Mouse (Mus musculus) left cerebral cortex, postnatal 25 days (tissue): ENCODE data around the gene Baz2b. TPM values are rescaled to one million over a fixed set of nuclear protein-coding genes. Genes with fewer than 3 reads are reported as not detected.

Source experiments
- DNase-seq, 2 experiments: peaks; one replicate each; pipeline ENCODE4 v3.0.0; 2022; ENCODE audit warnings: low spot score in 2 of 2, mixed read lengths in 1 of 2
- intact Hi-C: fragments of 180-260 bp; cut with DNase I; formaldehyde crosslinking; loops from one replicate; pipeline ENCODE4 v1.15.1; 2025
- total RNA-seq, 2 experiments: library from RNA; stranded (reverse); gene quantifications; 2 replicates each; pipeline ENCODE4 v1.2.3; 2021

Gene Baz2b
- total RNA-seq, 2 experiments from 2014 or later = 47.5 to 57.5 TPM

- DNase-seq = no peak
- intact Hi-C loops = no loop called here
These were observed 230.0 kb downstream of the Baz2b start for GRCm38 (mm10) chr2:59979488-59980220.

- intact Hi-C loops = no loop called here
- no peak for DNase-seq
These were observed 233.0 kb downstream of the Baz2b start for GRCm38 (mm10) chr2:59976680-59977079.

DNA sequence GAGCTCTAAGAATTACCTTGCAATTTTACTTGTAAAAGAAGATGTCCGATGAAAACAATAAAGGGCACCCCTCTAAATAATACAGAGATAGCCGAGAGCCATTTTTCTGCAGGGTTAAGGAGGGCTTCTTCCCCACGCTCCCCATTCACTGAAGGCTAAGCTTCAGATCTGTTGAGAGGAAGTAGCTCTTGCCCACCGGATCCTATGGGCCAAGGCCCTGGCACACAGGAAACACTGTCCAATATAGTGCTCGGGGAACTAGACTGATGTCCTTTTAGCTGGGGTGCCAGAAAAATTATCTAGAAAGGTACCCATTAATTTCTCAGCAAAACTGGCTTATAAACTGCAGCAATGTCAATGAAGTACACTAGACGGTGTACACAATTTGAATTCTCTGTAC is 233.9 kb downstream of the Baz2b start:
- DNase-seq = no peak
- intact Hi-C loops = no loop called here

- no peak for DNase-seq
- intact Hi-C loops = no loop called here
These were observed 235.7 kb downstream of the Baz2b start for GRCm38 (mm10) chr2:59973962-59974361.

GRCm38 (mm10) chr2:59973104-59973641 is 236.5 kb downstream of the Baz2b start:
- no peak for DNase-seq
- intact Hi-C loops = no loop called here

DNA sequence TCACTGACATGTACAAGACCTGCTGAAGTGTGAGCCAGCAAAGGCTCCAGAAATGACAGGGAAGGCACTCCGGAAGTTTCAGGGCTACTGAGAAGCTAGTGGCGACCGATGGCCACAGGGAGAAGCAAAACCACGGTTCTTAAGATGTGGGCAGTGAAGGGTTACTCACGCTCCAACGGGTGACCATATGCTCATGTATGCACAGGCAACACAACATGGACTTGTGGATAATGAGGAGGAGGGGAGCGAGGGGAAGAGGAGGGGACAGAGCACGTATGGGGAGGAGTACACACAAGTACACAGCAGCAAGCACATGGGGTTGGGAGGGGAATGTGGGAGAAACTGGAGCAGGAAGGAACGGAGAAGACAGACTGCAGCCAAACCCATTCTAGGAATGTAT is 239.1 kb downstream of the Baz2b start:
- intact Hi-C loops = no loop called here
- DNase-seq = no peak

- no peak for DNase-seq
- intact Hi-C loops = no loop called here
These were observed 240.5 kb downstream of the Baz2b start for GRCm38 (mm10) chr2:59969099-59969498.

DNA sequence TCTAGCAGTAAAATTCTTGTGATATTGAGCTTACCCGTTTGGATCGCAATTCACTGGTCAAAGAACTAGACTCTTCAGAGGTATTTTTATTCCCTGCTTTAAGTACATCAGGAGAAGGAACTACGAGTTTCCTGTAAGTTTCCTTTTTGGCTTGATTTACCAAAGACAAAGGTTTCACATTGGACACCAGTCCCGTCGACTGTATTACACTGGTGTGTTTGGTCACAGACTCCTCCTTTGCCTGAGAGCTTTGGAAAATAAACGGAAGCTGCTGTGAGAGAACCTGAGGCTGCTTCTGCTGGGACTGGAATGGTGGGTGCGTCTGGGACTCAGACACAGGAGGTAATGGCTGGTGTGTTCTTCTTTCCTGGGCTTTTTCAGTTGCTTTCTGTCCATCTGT is 241.0 kb downstream of the Baz2b start:
- intact Hi-C loops = no loop called here
- DNase-seq = no peak

GRCm38 (mm10) chr2:59966454-59966853 is 243.2 kb downstream of the Baz2b start:
- no peak for DNase-seq
- intact Hi-C loops = no loop called here

DNA sequence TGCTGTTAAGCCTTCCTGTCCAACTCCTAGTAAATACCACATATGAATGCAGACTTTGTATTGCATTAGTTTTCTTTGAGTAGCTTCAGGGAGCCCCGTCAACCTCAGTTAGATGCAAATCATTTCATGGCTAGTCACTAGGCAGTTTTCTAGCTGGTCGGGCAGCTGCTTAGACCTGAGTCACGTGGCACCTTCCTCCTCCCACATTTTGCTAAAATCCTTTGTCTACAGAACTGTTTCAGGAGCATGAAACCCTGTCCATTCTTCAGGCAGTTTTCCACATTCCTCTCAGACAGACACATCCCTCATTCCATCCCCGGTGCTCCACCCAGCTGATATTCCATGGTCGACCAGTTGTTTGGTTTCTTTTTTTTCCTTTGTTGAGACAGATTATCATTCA is 246.6 kb downstream of the Baz2b start:
- intact Hi-C loops = no loop called here
- DNase-seq = no peak

- intact Hi-C loops = no loop called here
- no peak for DNase-seq
These were observed 247.1 kb downstream of the Baz2b start for GRCm38 (mm10) chr2:59962579-59962978.

DNA sequence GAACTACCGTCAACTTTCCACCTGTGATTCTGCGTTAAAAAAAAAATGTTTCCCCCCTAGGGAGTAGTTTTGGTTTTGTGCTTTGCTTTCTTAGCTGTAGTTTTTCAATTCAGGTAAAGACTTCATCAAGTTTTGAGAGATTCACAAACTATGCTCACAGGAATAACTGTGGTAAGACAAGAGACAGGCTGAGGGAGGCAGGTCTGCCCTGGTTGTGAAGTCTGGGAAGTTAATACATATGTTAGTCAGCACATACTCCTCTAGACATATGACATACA is 249.2 kb downstream of the Baz2b start:
- DNase-seq = no peak
- intact Hi-C loops = no loop called here

DNA sequence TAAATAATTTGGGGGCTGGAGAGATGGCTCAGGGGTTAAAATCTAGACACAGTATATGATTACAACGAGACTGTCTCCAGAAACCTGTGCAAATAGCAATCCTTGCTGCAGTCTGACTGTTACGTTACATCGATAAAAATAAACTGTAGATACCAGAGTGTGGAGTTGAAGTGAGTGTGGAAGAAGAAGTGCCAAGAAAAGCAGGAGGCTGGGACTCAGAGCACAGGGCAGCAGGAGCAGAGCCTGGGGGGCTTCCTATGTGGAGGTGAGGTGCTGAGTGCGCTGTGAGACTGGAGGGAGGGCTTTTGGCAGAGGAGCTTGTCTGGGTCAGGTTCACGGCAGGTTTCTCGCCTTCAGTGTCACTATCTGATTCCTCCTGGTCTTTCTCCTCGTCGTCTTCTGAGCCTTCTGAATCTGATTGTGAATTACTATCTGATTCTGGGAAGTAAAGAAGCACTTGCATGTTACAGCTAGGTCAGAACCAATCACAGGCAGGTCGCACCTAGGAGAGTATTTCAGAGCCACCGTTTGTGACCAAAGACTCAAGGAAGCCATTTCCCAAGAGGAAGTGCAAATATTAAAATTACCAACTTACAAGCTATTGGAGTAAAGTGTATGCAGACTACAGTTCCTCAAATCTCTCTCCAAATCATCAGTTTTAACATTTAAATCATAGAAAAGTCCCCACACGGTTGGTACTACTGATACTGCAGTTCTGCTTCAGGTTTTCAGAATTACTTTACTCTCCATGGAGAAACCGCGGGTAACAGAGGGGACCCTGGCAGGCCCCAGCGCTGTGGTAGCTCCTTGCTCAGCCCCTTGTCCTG is 249.8 kb downstream of the Baz2b start:
- DNase-seq = no peak
- intact Hi-C loops = no loop called here

DNA sequence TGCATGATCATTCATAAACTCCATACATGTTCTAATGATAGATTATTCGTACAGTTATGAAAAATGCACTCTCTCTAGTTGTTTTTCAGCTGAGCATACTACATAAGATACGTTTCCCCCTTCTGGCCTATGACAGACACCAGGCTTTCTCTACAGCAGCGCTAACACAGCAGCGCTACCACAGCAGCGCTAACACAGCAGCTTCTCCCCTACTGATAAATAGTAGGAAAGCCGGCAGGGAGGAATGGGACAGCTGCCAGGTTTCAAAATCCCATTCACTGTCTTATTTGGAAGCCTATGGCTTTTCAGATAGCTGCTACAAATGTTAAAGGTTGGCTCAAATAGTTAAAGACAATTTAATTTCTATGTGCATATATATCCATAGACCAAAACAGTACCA is 251.1 kb downstream of the Baz2b start:
- DNase-seq = no peak
- intact Hi-C loops = no loop called here

GRCm38 (mm10) chr2:59955916-59956315 is 253.7 kb downstream of the Baz2b start:
- no peak for DNase-seq
- intact Hi-C loops = no loop called here

DNA sequence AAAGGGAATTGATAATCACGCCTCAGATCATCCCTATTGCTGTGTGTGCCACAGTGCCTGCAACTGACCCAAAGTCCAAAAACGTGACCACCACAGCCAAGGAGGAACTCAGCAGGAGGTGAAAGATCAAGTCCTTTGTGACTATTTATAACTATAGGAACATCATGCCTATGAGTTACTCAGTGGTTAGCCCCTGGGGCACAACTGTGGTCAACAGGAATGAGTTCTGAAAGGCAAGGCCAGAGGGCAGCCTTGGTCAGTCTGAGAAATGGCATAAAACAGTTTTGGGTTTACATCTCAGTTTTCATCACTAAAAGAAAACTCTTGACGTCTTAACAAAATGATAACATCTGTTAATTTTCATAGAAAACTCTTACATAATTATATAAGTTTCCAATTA is 254.8 kb downstream of the Baz2b start:
- intact Hi-C loops = no loop called here
- DNase-seq = no peak

DNA sequence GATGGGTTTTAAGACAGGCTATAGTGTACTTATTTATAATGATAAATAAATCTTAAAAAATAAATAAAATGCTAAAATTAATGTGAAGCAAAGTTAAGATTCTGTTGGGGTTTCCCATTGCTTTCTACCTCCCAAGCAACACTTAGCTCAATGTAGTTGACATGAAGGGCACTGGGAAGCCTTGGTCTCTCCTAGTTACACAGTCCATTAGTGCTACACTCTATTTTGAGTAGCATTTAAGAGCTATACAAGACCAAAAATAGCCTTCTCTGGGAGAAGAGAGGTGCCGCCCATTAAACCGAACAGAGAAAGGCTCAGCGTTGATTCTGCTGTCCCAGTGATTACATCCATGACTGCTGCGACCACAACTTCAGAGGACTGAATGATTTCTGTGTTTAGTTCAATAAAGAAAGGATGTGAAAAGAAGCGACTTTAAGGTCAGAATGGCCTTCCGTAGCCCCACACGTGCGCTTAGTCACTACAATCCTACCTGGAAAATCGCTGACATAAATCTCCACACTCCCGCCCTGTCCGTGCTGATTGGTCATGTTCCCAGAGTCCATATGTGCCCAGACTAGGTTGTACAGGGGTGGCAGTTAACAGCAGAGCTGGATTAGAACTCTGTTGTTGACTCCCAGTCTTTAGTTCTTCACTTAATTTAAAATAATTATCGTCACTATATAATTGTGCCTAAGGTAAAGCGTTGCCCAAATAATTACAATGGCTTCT is 257.2 kb downstream of the Baz2b start:
- intact Hi-C loops = no loop called here
- no peak for DNase-seq

DNA sequence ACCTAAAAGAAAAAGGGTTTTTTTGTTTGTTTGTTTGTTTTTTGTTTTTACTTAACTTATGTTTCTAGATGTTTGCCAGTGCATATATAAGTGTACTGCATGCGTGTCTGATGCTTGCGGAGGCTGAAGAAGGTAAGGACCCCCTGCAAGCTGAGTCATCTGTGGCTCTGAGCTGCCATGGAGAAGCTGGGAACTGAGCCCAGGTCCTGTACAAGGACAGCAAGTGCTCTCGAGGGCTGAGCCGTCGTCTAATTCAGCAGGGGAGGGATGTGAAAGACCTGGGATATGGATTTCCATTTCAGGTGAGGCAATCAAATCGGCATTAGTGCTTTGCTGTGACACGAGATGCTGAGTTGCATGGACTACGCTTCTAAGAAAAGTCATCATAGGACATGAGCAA is 257.9 kb downstream of the Baz2b start:
- DNase-seq = no peak
- intact Hi-C loops = no loop called here

DNA sequence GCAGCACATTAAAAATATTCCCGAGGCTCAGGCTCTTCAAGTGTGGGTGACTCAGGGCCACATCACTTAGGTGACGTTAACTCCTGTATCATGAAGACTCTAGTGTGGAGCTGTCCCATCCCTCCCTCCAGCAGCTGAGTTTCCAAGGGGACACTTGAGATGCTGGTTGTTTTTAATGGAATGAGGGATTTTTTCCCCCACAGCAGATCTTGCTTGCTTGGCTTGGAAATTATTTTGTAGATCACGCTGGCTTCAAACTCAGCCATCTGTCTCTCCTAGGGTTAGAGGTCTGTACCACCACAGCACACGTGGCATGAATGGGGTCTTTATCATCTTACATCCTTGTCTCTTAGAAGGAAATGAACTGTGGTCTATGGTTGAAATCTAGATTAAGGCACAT is 258.5 kb downstream of the Baz2b start:
- intact Hi-C loops = no loop called here
- DNase-seq = no peak

DNA sequence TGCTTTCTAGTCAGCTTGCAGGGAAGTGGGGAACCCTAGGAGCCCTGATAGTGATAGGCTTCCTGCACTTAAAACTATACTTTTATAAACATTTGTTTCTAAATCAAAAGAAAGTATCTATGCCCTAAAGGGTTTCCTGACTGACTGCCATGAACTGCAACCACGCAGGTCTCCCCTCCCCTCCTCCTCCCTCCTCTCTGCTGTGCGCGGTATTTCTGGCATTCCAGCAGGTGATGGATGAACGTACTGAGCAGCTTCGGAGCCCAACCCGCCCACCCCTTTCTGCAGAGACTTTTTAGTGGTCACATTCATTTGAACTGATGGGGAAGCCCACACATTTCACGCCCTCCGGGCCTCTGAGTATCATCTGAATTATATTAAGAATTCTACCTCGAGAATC is 273.3 kb downstream of the Baz2b start:
- intact Hi-C loops = no loop called here
- no peak for DNase-seq

DNA sequence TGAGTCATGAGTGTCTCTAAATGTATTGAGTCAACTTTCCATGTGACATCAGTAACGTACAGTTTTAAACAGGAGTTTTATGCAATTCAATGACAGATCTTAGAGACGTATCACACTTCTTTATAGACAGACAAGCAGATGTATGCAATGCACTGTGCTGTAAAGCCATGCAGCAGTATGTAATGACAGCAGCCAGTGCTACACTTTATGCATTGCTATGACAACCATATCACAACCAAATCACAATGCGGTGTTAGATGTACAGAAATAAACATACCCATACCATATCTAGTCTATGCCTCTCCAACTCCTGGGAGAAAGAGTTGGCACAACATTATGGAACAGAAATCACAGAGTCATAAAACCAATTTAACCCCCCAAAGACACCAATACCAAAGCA is 276.5 kb downstream of the Baz2b start:
- no peak for DNase-seq
- intact Hi-C loops = no loop called here
